Mouse (Mus musculus): ENCODE measurements around the gene Slc6a16. TPM values are rescaled to one million over a fixed set of nuclear protein-coding genes. Genes with fewer than 3 reads are reported as not detected.
A peak's percentile ranks its signal among the peaks of the same experiment; 100 is the strongest.

The Slc6a16 gene
- polyA plus RNA-seq, 1 experiment: 0.63 TPM

GRCm38 (mm10) chr7:45193871-45194785 is 46.8 kb upstream of the Slc6a16 start:
- Histone ChIP-seq H3K4me3 (ENCODE audit: low read depth, low read length) (no peak overlapping the region), H3K27ac (ENCODE audit: insufficient read depth, low read length) (no peak overlapping the region), H3K4me1 (ENCODE audit: control insufficient read depth, insufficient read depth, low read length) (no peaks in the 10 kb centered on the region), H3K9me3 (replicated peaks; ENCODE audit: control insufficient read depth, insufficient read depth, low read length, poor library complexity, severe bottlenecking) (no peaks in the 10 kb centered on the region), H3K9ac (ENCODE audit: low read depth, poor library complexity, severe bottlenecking) (no peak overlapping the region), H3K36me3 (ENCODE audit: control insufficient read depth, insufficient read depth, low read length, poor library complexity, severe bottlenecking) (no peaks in the 10 kb centered on the region), H3K27me3 (ENCODE audit: control insufficient read depth, insufficient read depth, low read length, poor library complexity, severe bottlenecking) (no peaks in the 10 kb centered on the region)
- TF ChIP-seq CTCF (IDR thresholded peaks at IDR 0.05; ENCODE audit: low read depth, low read length) (no peak), EP300 (IDR thresholded peaks at IDR 0.05; ENCODE audit: insufficient read depth, low read depth, low read length) (no peak), POLR2A (IDR thresholded peaks at IDR 0.05; ENCODE audit: insufficient read depth, low read length) (no peak)

GRCm38 (mm10) chr7:45195341-45196175 is 45.3 kb upstream of the Slc6a16 start:
- TF ChIP-seq CTCF (IDR thresholded peaks at IDR 0.05; ENCODE audit: low read depth, low read length) (no peak), EP300 (IDR thresholded peaks at IDR 0.05; ENCODE audit: insufficient read depth, low read depth, low read length) (no peak), POLR2A (IDR thresholded peaks at IDR 0.05; ENCODE audit: insufficient read depth, low read length) (no peak)
- Histone ChIP-seq H3K27ac (ENCODE audit: insufficient read depth, low read length) (no peak overlapping the region), H3K4me1 (ENCODE audit: control insufficient read depth, insufficient read depth, low read length) (no peaks in the 10 kb centered on the region), H3K27me3 (ENCODE audit: control insufficient read depth, insufficient read depth, low read length, poor library complexity, severe bottlenecking) (no peaks in the 10 kb centered on the region), H3K4me3 (ENCODE audit: low read depth, low read length) (no peak overlapping the region), H3K9me3 (replicated peaks; ENCODE audit: control insufficient read depth, insufficient read depth, low read length, poor library complexity, severe bottlenecking) (no peaks in the 10 kb centered on the region), H3K9ac (ENCODE audit: low read depth, poor library complexity, severe bottlenecking) (no peak overlapping the region), H3K36me3 (ENCODE audit: control insufficient read depth, insufficient read depth, low read length, poor library complexity, severe bottlenecking) (no peaks in the 10 kb centered on the region)

- Histone ChIP-seq H3K27ac (ENCODE audit: insufficient read depth, low read length) (no peak overlapping the region), H3K4me1 (ENCODE audit: control insufficient read depth, insufficient read depth, low read length) (no peaks in the 10 kb centered on the region), H3K9me3 (replicated peaks; ENCODE audit: control insufficient read depth, insufficient read depth, low read length, poor library complexity, severe bottlenecking) (no peaks in the 10 kb centered on the region), H3K36me3 (ENCODE audit: control insufficient read depth, insufficient read depth, low read length, poor library complexity, severe bottlenecking) (no peaks in the 10 kb centered on the region), H3K9ac (ENCODE audit: low read depth, poor library complexity, severe bottlenecking) (no peak overlapping the region), H3K4me3 (ENCODE audit: low read depth, low read length) (no peak overlapping the region), H3K27me3 (ENCODE audit: control insufficient read depth, insufficient read depth, low read length, poor library complexity, severe bottlenecking) (no peaks in the 10 kb centered on the region)
- TF ChIP-seq POLR2A (IDR thresholded peaks at IDR 0.05; ENCODE audit: insufficient read depth, low read length) (no peak), EP300 (IDR thresholded peaks at IDR 0.05; ENCODE audit: insufficient read depth, low read depth, low read length) (no peak)
These were observed 44.7 kb upstream of the Slc6a16 start for GRCm38 (mm10) chr7:45196176-45196535.

GRCm38 (mm10) chr7:45196994-45197393 is 43.9 kb upstream of the Slc6a16 start:
- Histone ChIP-seq H3K9me3 (replicated peaks; ENCODE audit: control insufficient read depth, insufficient read depth, low read length, poor library complexity, severe bottlenecking) (no peaks in the 10 kb centered on the region), H3K9ac (ENCODE audit: low read depth, poor library complexity, severe bottlenecking) (no peak overlapping the region), H3K27ac (ENCODE audit: insufficient read depth, low read length) (no peak overlapping the region), H3K4me1 (ENCODE audit: control insufficient read depth, insufficient read depth, low read length) (no peaks in the 10 kb centered on the region), H3K36me3 (ENCODE audit: control insufficient read depth, insufficient read depth, low read length, poor library complexity, severe bottlenecking) (no peaks in the 10 kb centered on the region), H3K27me3 (ENCODE audit: control insufficient read depth, insufficient read depth, low read length, poor library complexity, severe bottlenecking) (no peaks in the 10 kb centered on the region), H3K4me3 (ENCODE audit: low read depth, low read length) (no peak overlapping the region)
- no peak for TF ChIP-seq CTCF (IDR thresholded peaks at IDR 0.05; ENCODE audit: low read depth, low read length)
- no peak for TF ChIP-seq EP300 (IDR thresholded peaks at IDR 0.05; ENCODE audit: insufficient read depth, low read depth, low read length)
- no peak for TF ChIP-seq POLR2A (IDR thresholded peaks at IDR 0.05; ENCODE audit: insufficient read depth, low read length)

- Histone ChIP-seq H3K9ac (ENCODE audit: low read depth, poor library complexity, severe bottlenecking) (no peak overlapping the region), H3K27ac (ENCODE audit: insufficient read depth, low read length) (no peak overlapping the region), H3K36me3 (ENCODE audit: control insufficient read depth, insufficient read depth, low read length, poor library complexity, severe bottlenecking) (no peaks in the 10 kb centered on the region), H3K4me3 (ENCODE audit: low read depth, low read length) (no peak overlapping the region), H3K4me1 (ENCODE audit: control insufficient read depth, insufficient read depth, low read length) (no peaks in the 10 kb centered on the region), H3K27me3 (ENCODE audit: control insufficient read depth, insufficient read depth, low read length, poor library complexity, severe bottlenecking) (no peaks in the 10 kb centered on the region), H3K9me3 (replicated peaks; ENCODE audit: control insufficient read depth, insufficient read depth, low read length, poor library complexity, severe bottlenecking) (no peaks in the 10 kb centered on the region)
- TF ChIP-seq CTCF (IDR thresholded peaks at IDR 0.05; ENCODE audit: low read depth, low read length): peak; percentile 94
- TF ChIP-seq EP300 (IDR thresholded peaks at IDR 0.05; ENCODE audit: insufficient read depth, low read depth, low read length): no peak
- no peak for TF ChIP-seq POLR2A (IDR thresholded peaks at IDR 0.05; ENCODE audit: insufficient read depth, low read length)
These were observed 42.5 kb upstream of the Slc6a16 start for GRCm38 (mm10) chr7:45198435-45198834.

Data from ES-Bruce4 (cell line).